ENCODE assay signal across 21 mouse cellular contexts in the genomic region with DNA sequence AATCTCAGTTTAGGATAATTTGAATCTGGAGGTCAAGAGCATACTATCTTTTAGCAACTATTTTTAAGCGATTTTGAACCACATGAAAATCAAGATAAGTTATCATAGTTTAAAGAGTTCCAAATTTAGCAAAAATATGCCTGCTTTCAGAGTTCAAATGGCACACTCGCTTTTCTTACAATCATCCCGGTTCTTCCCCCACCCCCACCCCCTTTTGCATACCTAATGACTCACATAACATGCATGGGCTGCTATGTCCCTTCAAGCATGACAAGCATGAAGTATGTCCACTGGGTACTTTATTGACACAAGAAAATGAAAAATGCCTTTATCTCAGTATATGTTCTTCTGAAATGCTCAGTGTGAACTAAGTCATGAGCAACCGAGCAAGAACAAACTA. TPM values are rescaled to one million over a fixed set of nuclear protein-coding genes. Genes with fewer than 3 reads are reported as not detected.
A peak's percentile ranks its signal among the peaks of the same experiment; 100 is the strongest.
DNase-seq lines count a peak whose midpoint lies in the region; ATAC-seq and TF ChIP-seq lines count a peak whose summit lies in the region.
"Had no signal": no experiment of that assay in that cellular context is flagged by ENCODE, and none has a peak within 500 bp of the region (broad histone marks: within the 10 kb centered on the region; RNA-seq: fewer than 3 reads in every experiment).

No protein-coding gene starts in this region.

- no peak for TF ChIP-seq CTCF in CH12.LX (conservative IDR thresholded peaks at IDR 0.05 in 1 of 2, IDR thresholded peaks at IDR 0.05 in 1 of 2; ENCODE audit: low read depth in 2 of 2, low read length in 2 of 2)
- no peak for TF ChIP-seq CTCF in forebrain, postnatal 0 days (IDR thresholded peaks at IDR 0.05; ENCODE audit: low read depth)

- TF ChIP-seq EP300 in CH12.LX (IDR thresholded peaks at IDR 0.05; ENCODE audit: low read length): peak; percentile 75

- no peak overlapping the region for H3K9ac ChIP-seq in CH12.LX (ENCODE audit: insufficient read depth, low read depth)
- no peak overlapping the region for H3K9ac ChIP-seq in forebrain, postnatal 0 days
- H3K9ac ChIP-seq: embryonic facial prominence, embryonic 12.5 days; forebrain, embryonic 13.5 days; forebrain, embryonic 15.5 days had no signal

- WGBS in forebrain, postnatal 0 days: 84% methylated on average over 4 of the region's 4 CpGs

- H3K4me3 ChIP-seq in CH12.LX (replicated peaks in 1 of 3; ENCODE audit: low read depth in 2 of 3, low read length in 2 of 3, poor library complexity in 1 of 3): no peak overlapping the region
- H3K4me3 ChIP-seq in forebrain, postnatal 0 days (ENCODE audit: low read depth, low read length): no peak overlapping the region
- H3K4me3 ChIP-seq: embryonic facial prominence, embryonic 10.5 days; embryonic facial prominence, embryonic 12.5 days; forebrain, embryonic 13.5 days; forebrain, embryonic 15.5 days had no signal

- no peak overlapping the region for H3K27ac ChIP-seq in CH12.LX (ENCODE audit: insufficient read depth, low read depth)
- no peak overlapping the region for H3K27ac ChIP-seq in forebrain, postnatal 0 days (ENCODE audit: low read depth, low read length)
- H3K27ac ChIP-seq: embryonic facial prominence, embryonic 10.5 days; embryonic facial prominence, embryonic 12.5 days; forebrain, embryonic 13.5 days; forebrain, embryonic 15.5 days had no signal

- peak overlapping the region; percentile 4; the same call in 1 of the 2 replicates for H3K4me2 ChIP-seq in CH12.LX (ENCODE audit: insufficient read depth, low read depth, poor library complexity, severe bottlenecking)
- H3K4me2 ChIP-seq in forebrain, postnatal 0 days (ENCODE audit: low read depth): no peak overlapping the region
- H3K4me2 ChIP-seq: embryonic facial prominence, embryonic 12.5 days; forebrain, embryonic 13.5 days; forebrain, embryonic 15.5 days had no signal

- ATAC-seq in forebrain, postnatal 0 days: no peak
- ATAC-seq: activated CD4-positive, CD25-positive, alpha-beta regulatory T cell, adult 4 months; CD4-positive, CD25-positive, alpha-beta regulatory T cell, adult 4 months; forebrain, embryonic 13.5 days; forebrain, embryonic 15.5 days; Patski had no signal

- no peaks in the 10 kb centered on the region for H3K27me3 ChIP-seq in CH12.LX (replicated peaks)
- H3K27me3 ChIP-seq in forebrain, postnatal 0 days (ENCODE audit: insufficient read depth, low read length): no peaks in the 10 kb centered on the region
- H3K27me3 ChIP-seq: embryonic facial prominence, embryonic 12.5 days; forebrain, embryonic 13.5 days; forebrain, embryonic 15.5 days; Patski had no signal

- dilution Hi-C loops in CH12.LX (cut with MboI; ENCODE audit: extremely low pct_ligation_motif_present, extremely low pct_unique_long_range_greater_than_20kb, low sequenced_read_pairs): no loop called here

- no peak; the same call in 1 of the 2 replicates for TF ChIP-seq RAD21 in CH12.LX (IDR thresholded peaks at IDR 0.05; ENCODE audit: low read depth, low read length)

- no peaks in the 10 kb centered on the region for H3K9me3 ChIP-seq in CH12.LX (replicated peaks; ENCODE audit: low read length)
- H3K9me3 ChIP-seq in forebrain, postnatal 0 days (ENCODE audit: low read length): no peaks in the 10 kb centered on the region
- H3K9me3 ChIP-seq: embryonic facial prominence, embryonic 10.5 days; embryonic facial prominence, embryonic 12.5 days; forebrain, embryonic 13.5 days; forebrain, embryonic 15.5 days had no signal

- peaks cover 0 to 5% of the 10 kb centered on the region in 2 experiments for H3K36me3 ChIP-seq in CH12.LX (replicated peaks in 1 of 2; ENCODE audit: control insufficient read depth in 1 of 2, insufficient read depth in 1 of 2, low read length in 1 of 2)
- H3K36me3 ChIP-seq in forebrain, postnatal 0 days (ENCODE audit: insufficient read depth): peaks cover 23% of the 10 kb centered on the region
- H3K36me3 ChIP-seq: embryonic facial prominence, embryonic 10.5 days; embryonic facial prominence, embryonic 12.5 days; forebrain, embryonic 15.5 days had no signal

- in situ Hi-C loops in CH12.LX (cut with MboI; ENCODE audit: low pct_ligation_motif_present, low pct_unique_long_range_greater_than_20kb, low sequenced_read_pairs): no loop called here

- DNase-seq in 3T3-L1 (ENCODE audit: low read depth, low spot score): peak; percentile 9
- DNase-seq in CH12.LX (ENCODE audit: extremely low read depth): peak; percentile 64
- peak; percentile 5 for DNase-seq in mesoderm, embryonic 11.5 days (ENCODE audit: low read depth, low spot score)
- no peak for DNase-seq in adrenal gland, adult 8-10 months
- no peak for DNase-seq in cerebellum, adult 11-12 months
- no peak for DNase-seq in forebrain, postnatal 0 days
- DNase-seq: adrenal gland, postnatal 10 days; adrenal gland, postnatal 25 days; B cell, adult 2 months; cerebellum, adult 11 months; cerebellum, adult 2 months; cerebellum, adult 9-10 months; cerebellum, postnatal 10 days; cerebellum, postnatal 25 days had no signal

- H3K79me2 ChIP-seq in CH12.LX (replicated peaks; ENCODE audit: control insufficient read depth, extremely low read depth, insufficient read depth, poor library complexity, severe bottlenecking): no peaks in the 10 kb centered on the region

- no peak for TF ChIP-seq POLR2A in CH12.LX (IDR thresholded peaks at IDR 0.05; ENCODE audit: low read depth, low read length)

- peaks cover 12 to 28% of the 10 kb centered on the region in 2 experiments for H3K4me1 ChIP-seq in CH12.LX (ENCODE audit: control insufficient read depth in 1 of 2, insufficient read depth in 2 of 2)
- no peaks in the 10 kb centered on the region for H3K4me1 ChIP-seq in forebrain, postnatal 0 days (ENCODE audit: insufficient read depth)
- H3K4me1 ChIP-seq: embryonic facial prominence, embryonic 12.5 days; forebrain, embryonic 13.5 days; forebrain, embryonic 15.5 days had no signal

TF ChIP-seq in CH12.LX, 34 proteins besides CTCF, POLR2A, EP300 and RAD21:
- no peak for TF ChIP-seq ELF1 (IDR thresholded peaks at IDR 0.05; ENCODE audit: low read depth, low read length)
- no peak for TF ChIP-seq HCFC1 (IDR thresholded peaks at IDR 0.05; ENCODE audit: low read depth, low read length)
- no peak for TF ChIP-seq ZNF384 (IDR thresholded peaks at IDR 0.05; ENCODE audit: low read depth, low read length)
- 0 out of 2 replicates have a peak, but pooled peaks have one; percentile 53 for TF ChIP-seq MAFK (IDR thresholded peaks at IDR 0.05; ENCODE audit: insufficient replicate concordance, low read length)
- no peak for TF ChIP-seq SMC3 (IDR thresholded peaks at IDR 0.05; ENCODE audit: low read depth, low read length)
- TF ChIP-seq ETS1 (conservative IDR thresholded peaks at IDR 0.05; ENCODE audit: low read depth, low read length): peak; percentile 35
- no peak for TF ChIP-seq USF2 (conservative IDR thresholded peaks at IDR 0.05; ENCODE audit: low read depth, low read length)
- no peak for TF ChIP-seq SIN3A (IDR thresholded peaks at IDR 0.05; ENCODE audit: low read length)
- peak; percentile 76 for TF ChIP-seq MEF2A (IDR thresholded peaks at IDR 0.05; ENCODE audit: borderline replicate concordance, low read depth, low read length)
- peak; percentile 74 for TF ChIP-seq BHLHE40 (IDR thresholded peaks at IDR 0.05; ENCODE audit: low read depth, low read length)
- no peak for TF ChIP-seq GABPA (IDR thresholded peaks at IDR 0.05; ENCODE audit: insufficient replicate concordance, low read depth, low read length)
- TF ChIP-seq PAX5 (IDR thresholded peaks at IDR 0.05; ENCODE audit: low read length): no peak
- TF ChIP-seq ZMIZ1 (IDR thresholded peaks at IDR 0.05; ENCODE audit: low read depth, low read length): no peak
- TF ChIP-seq UBTF (IDR thresholded peaks at IDR 0.05; ENCODE audit: low read depth, low read length): no peak
- no peak for TF ChIP-seq IRF4 (IDR thresholded peaks at IDR 0.05; ENCODE audit: low read depth, low read length)
- TF ChIP-seq CHD2 (IDR thresholded peaks at IDR 0.05; ENCODE audit: low read length): peak; percentile 71
- no peak for TF ChIP-seq KAT2A (IDR thresholded peaks at IDR 0.05; ENCODE audit: insufficient replicate concordance, low read length)
- 0 out of 2 replicates have a peak, but pooled peaks have one; percentile 30 for TF ChIP-seq JUND (conservative IDR thresholded peaks at IDR 0.05; ENCODE audit: low read depth, low read length)

RNA-seq across cellular contexts. Expression of a gene that starts 29.8 kb away (rescaled TPM):
- total RNA-seq in CH12.LX (2012; rRNA removed): 10.9 and 11.7 TPM in 2 replicates
- total RNA-seq in CH12.LX (2014; rRNA removed): 17.5 and 20.1 TPM in 2 replicates
- 12.0 and 14.3 TPM in 2 replicates for polyA plus RNA-seq in CH12.LX (2012; ENCODE audit: insufficient read length, low read depth)
- 10 to 100 TPM; 53.8 to 63.1 (median 59.4) TPM for total RNA-seq in adrenal gland, adult 8-10 months (2022)
- total RNA-seq in forebrain, postnatal 0 days (2014; rRNA removed): 99.9 and 117 TPM in 2 replicates
- 20.3 and 32.9 TPM in 2 replicates for polyA plus RNA-seq in forebrain, postnatal 0 days (2015; fragmentation: Nextera tagmentation; extraction: Ambion mirVana)

Comparison
In these comparisons a context has a peak if more than half of its experiments do, and no peak if none do; other contexts are left out.
1. DNase-seq: peak in 3T3-L1 (single experiment), CH12.LX (single experiment) and mesoderm, embryonic 11.5 days (single experiment); none in adrenal gland, adult 8-10 months (single experiment), cerebellum, adult 11-12 months (single experiment) and forebrain, postnatal 0 days (single experiment).